Mouse (Mus musculus): ENCODE results near the gene Sdk2. TPM values are rescaled to one million over a fixed set of nuclear protein-coding genes. Genes with fewer than 3 reads are reported as not detected.

The Sdk2 gene
- polyA plus RNA-seq, 1 experiment from 2014 or later, result 4.3 TPM

DNA sequence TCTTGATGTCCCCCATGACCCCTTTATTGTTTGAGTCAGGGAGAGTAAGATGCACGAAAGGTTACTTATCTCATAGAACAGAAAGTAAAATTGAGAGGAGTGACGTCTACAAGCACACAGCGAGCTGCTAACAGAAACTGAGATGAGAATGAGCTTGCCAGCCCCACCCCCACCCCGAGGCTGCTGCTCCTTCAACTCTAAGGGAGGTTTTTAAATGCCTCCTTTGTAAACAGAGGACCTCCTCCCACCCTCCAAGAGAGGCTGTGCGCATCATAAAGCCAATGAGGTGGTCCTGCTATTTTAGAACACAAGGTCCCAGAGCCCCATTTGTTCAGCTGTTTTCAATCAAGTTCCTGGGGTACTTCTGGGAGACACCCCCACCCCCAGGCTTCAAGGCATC is 303.4 kb downstream of the Sdk2 start:
- Histone ChIP-seq H3K36me3 (ENCODE audit: control insufficient read depth, insufficient read depth, low read length) (no peaks in the 10 kb centered on the region), H3K4me2 (replicated peaks; ENCODE audit: low read depth, low read length) (0 out of 2 replicates have a peak overlapping the region, but pooled peaks have one; percentile 6)
- peak; percentile 53; the same call in 1 of the 2 replicates for ATAC-seq (ENCODE audit: insufficient number of reproducible peaks, insufficient read depth, low FRiP score, low read depth)

DNA sequence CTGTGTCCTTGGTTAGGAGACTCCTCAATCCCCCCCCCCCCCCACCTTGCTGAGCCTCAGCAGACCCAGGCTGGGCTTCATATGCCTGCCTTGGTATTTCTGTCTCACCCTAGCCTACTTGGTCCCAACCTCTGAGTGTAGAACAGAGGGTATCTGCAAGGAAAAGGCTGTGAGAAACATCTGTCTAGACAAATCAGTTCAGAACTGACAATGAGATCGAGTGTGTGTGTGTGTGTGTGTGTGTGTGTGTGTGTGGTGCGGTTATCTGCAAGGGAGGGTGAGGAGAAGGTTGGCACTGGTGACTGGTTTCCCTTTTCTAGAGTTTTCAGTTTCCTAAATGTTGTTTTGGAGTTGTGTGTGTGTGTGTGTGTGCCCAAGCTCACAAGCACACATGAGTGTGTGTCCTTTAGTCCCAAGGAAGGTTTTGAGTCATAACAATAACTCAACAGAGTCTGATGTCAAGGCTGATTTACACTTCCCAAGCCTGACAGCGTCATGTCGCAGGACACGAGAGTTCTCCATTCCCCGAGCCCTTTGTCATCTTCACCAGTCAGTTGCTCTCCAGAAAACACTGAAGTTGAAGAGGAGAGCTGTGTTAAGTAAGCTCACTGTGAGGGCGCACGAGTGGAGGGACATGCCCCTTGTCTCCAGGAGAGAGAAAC is 304.6 kb downstream of the Sdk2 start:
- no peak overlapping the region for H3K4me2 ChIP-seq (replicated peaks; ENCODE audit: low read depth, low read length)
- H3K27me3 ChIP-seq (ENCODE audit: control insufficient read depth, insufficient read depth, low read length), result no peaks in the 10 kb centered on the region
- no peaks in the 10 kb centered on the region for H3K36me3 ChIP-seq (ENCODE audit: control insufficient read depth, insufficient read depth, low read length)
- no peak overlapping the region for H3K4me3 ChIP-seq (ENCODE audit: low read depth, low read length)
- H3K9ac ChIP-seq (replicated peaks; ENCODE audit: low read depth, low read length), result no peak overlapping the region
- no peak for ATAC-seq (ENCODE audit: insufficient number of reproducible peaks, insufficient read depth, low FRiP score, low read depth)
- H3K27ac ChIP-seq (ENCODE audit: low read length), result no peak overlapping the region
- H3K9me3 ChIP-seq (ENCODE audit: control insufficient read depth, low read depth, low read length), result no peaks in the 10 kb centered on the region
- H3K4me1 ChIP-seq (ENCODE audit: control insufficient read depth, insufficient read depth, low read length), result peaks cover 17% of the 10 kb centered on the region
- WGBS, result 77% methylated on average over 8 of the region's 8 CpGs

More for the DNA sequence above, 303.4 kb downstream of the Sdk2 start:
- H3K4me1 ChIP-seq (ENCODE audit: control insufficient read depth, insufficient read depth, low read length), result peaks cover 24% of the 10 kb centered on the region
- WGBS, result 7% methylated on average over 5 of the region's 5 CpGs
- H3K27ac ChIP-seq (ENCODE audit: low read length), result no peak overlapping the region
- no peaks in the 10 kb centered on the region for H3K9me3 ChIP-seq (ENCODE audit: control insufficient read depth, low read depth, low read length)
- no peak overlapping the region for H3K4me3 ChIP-seq (ENCODE audit: low read depth, low read length)
- H3K9ac ChIP-seq (replicated peaks; ENCODE audit: low read depth, low read length), result no peak overlapping the region
- no peaks in the 10 kb centered on the region for H3K27me3 ChIP-seq (ENCODE audit: control insufficient read depth, insufficient read depth, low read length)

DNA sequence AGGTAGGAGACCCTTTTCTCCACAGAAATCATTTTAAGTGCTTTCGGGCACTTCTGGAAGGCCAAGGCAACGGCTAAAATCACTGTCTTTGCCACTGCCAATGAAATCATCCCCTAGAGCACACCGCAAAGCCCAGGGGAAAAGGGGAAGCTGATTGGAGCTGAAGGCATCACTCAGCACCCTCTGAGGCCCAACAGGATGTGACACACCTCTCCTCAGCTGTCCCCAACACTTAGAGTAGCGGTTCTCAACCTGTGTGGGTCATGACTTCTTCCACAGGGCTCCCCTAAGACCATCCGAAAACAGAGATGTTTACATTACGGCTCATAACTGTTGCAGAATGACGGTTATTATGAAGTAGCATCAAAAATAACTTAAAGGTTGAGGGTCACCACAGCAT is 305.2 kb downstream of the Sdk2 start:
- Histone ChIP-seq H3K9me3 (ENCODE audit: control insufficient read depth, low read depth, low read length) (no peaks in the 10 kb centered on the region), H3K4me2 (replicated peaks; ENCODE audit: low read depth, low read length) (no peak overlapping the region), H3K4me1 (ENCODE audit: control insufficient read depth, insufficient read depth, low read length) (peaks cover 12% of the 10 kb centered on the region), H3K27me3 (ENCODE audit: control insufficient read depth, insufficient read depth, low read length) (no peaks in the 10 kb centered on the region), H3K36me3 (ENCODE audit: control insufficient read depth, insufficient read depth, low read length) (no peaks in the 10 kb centered on the region), H3K9ac (replicated peaks; ENCODE audit: low read depth, low read length) (no peak overlapping the region), H3K27ac (ENCODE audit: low read length) (no peak overlapping the region), H3K4me3 (ENCODE audit: low read depth, low read length) (no peak overlapping the region)
- no peak for ATAC-seq (ENCODE audit: insufficient number of reproducible peaks, insufficient read depth, low FRiP score, low read depth)
- 82% methylated on average over 7 of the region's 7 CpGs for WGBS

DNA sequence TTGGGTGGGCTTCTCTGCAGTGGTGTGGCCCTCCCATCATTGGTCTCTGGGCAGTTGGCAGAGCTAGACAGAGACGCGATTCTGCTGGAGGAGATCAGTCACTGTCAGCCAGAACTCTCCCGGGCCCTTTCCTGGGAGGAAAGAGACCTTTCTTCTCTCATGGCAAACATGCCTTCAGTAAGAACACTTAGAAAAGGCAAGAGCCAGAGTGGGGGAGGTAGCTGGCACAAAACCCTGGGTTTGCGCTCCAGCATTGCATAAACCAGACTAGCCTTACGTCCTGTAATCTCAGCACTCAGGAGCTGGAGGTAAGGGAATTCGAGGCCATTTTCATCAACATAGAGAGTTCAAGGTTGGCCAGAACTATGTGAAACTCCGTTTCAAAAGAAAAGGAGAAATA is 306.4 kb downstream of the Sdk2 start:
- no peak overlapping the region for H3K9ac ChIP-seq (replicated peaks; ENCODE audit: low read depth, low read length)
- ATAC-seq (ENCODE audit: insufficient number of reproducible peaks, insufficient read depth, low FRiP score, low read depth), result no peak
- H3K4me2 ChIP-seq (replicated peaks; ENCODE audit: low read depth, low read length), result no peak overlapping the region
- no peaks in the 10 kb centered on the region for H3K27me3 ChIP-seq (ENCODE audit: control insufficient read depth, insufficient read depth, low read length)
- H3K9me3 ChIP-seq (ENCODE audit: control insufficient read depth, low read depth, low read length), result no peaks in the 10 kb centered on the region
- H3K4me1 ChIP-seq (ENCODE audit: control insufficient read depth, insufficient read depth, low read length), result peaks cover 6% of the 10 kb centered on the region; the same call in 1 of the 2 replicates
- WGBS, result 49% methylated on average over 7 of the region's 7 CpGs
- no peak overlapping the region for H3K27ac ChIP-seq (ENCODE audit: low read length)
- H3K4me3 ChIP-seq (ENCODE audit: low read depth, low read length), result no peak overlapping the region
- no peaks in the 10 kb centered on the region for H3K36me3 ChIP-seq (ENCODE audit: control insufficient read depth, insufficient read depth, low read length)

DNA sequence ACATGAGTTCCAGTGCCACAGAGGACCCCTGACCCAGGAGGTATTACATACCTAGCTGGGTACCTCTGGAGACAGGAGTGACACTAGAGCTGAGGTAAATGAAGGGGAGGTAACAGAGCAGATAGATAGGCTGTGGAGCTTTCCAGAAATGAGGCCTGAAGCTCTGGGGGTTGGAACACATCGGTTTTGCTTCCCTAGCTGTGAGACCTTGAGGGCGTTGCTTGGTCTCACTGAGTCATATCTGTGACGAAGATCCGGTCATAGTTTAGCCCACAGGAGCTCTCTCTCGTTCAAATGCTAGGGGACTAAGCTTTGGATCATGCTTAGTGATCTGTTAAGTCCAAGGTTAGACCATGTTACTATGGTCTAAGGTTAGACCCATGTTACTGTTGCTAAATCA is 308.0 kb downstream of the Sdk2 start:
- Histone ChIP-seq H3K4me1 (ENCODE audit: control insufficient read depth, insufficient read depth, low read length) (peaks cover 11% of the 10 kb centered on the region; the same call in 1 of the 2 replicates), H3K4me3 (ENCODE audit: low read depth, low read length) (no peak overlapping the region), H3K9me3 (ENCODE audit: control insufficient read depth, low read depth, low read length) (no peaks in the 10 kb centered on the region), H3K9ac (replicated peaks; ENCODE audit: low read depth, low read length) (no peak overlapping the region), H3K27ac (ENCODE audit: low read length) (no peak overlapping the region), H3K4me2 (replicated peaks; ENCODE audit: low read depth, low read length) (no peak overlapping the region), H3K27me3 (ENCODE audit: control insufficient read depth, insufficient read depth, low read length) (no peaks in the 10 kb centered on the region), H3K36me3 (ENCODE audit: control insufficient read depth, insufficient read depth, low read length) (no peaks in the 10 kb centered on the region)
- no peak for ATAC-seq (ENCODE audit: insufficient number of reproducible peaks, insufficient read depth, low FRiP score, low read depth)
- WGBS, result 91% methylated on average over 5 of the region's 5 CpGs

DNA sequence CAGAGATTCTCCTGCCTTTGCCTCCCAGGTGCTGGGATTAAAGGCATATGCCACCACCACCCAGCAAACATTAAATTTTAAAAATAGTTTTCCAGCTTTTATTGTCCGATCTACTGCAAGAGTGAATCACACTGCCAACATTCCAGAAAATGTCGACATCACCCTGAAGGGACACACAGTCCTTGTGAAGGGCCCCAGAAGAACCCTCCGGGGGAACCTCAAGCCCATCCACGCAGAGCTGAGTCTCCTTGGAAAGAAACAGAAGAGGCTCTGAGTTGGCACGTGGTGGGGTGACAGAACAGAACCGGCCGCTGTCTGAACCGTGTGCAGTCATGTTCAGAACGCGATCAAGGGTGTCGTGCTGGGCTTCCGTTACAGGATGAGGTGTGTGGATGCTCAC is 310.3 kb downstream of the Sdk2 start:
- no peak overlapping the region; the same call in 1 of the 2 replicates for H3K27ac ChIP-seq (ENCODE audit: low read length)
- H3K9ac ChIP-seq (replicated peaks; ENCODE audit: low read depth, low read length), result no peak overlapping the region
- H3K36me3 ChIP-seq (ENCODE audit: control insufficient read depth, insufficient read depth, low read length), result no peaks in the 10 kb centered on the region
- no peak for ATAC-seq (ENCODE audit: insufficient number of reproducible peaks, insufficient read depth, low FRiP score, low read depth)
- 88% methylated on average over 12 of the region's 12 CpGs for WGBS
- no peak overlapping the region for H3K4me2 ChIP-seq (replicated peaks; ENCODE audit: low read depth, low read length)
- H3K9me3 ChIP-seq (ENCODE audit: control insufficient read depth, low read depth, low read length), result no peaks in the 10 kb centered on the region
- no peaks in the 10 kb centered on the region for H3K27me3 ChIP-seq (ENCODE audit: control insufficient read depth, insufficient read depth, low read length)
- H3K4me1 ChIP-seq (ENCODE audit: control insufficient read depth, insufficient read depth, low read length), result peaks cover 11% of the 10 kb centered on the region; the same call in 1 of the 2 replicates
- no peak overlapping the region for H3K4me3 ChIP-seq (ENCODE audit: low read depth, low read length)

DNA sequence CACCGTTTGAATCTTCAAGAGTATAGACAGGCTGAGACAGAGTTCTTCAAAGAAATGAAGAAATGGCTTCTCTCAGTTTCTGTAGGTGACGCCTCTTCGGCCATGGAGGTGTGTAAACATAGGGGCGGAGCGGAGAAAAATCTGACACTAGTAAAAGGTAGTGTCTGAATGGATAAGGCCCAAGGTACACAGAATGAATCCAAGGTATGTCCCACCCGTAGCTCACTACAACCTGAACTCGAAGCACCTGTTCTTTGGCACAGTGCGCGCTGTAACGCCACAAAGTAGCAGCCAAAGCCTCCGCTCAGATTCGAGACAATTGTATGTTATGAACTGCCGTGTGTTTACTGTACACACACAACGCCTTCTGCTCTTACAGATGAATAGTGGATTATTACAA is 311.0 kb downstream of the Sdk2 start:
- 64% methylated on average over 14 of the region's 14 CpGs for WGBS
- Histone ChIP-seq H3K36me3 (ENCODE audit: control insufficient read depth, insufficient read depth, low read length) (no peaks in the 10 kb centered on the region), H3K4me2 (replicated peaks; ENCODE audit: low read depth, low read length) (no peak overlapping the region), H3K27me3 (ENCODE audit: control insufficient read depth, insufficient read depth, low read length) (no peaks in the 10 kb centered on the region), H3K9ac (replicated peaks; ENCODE audit: low read depth, low read length) (no peak overlapping the region), H3K4me3 (ENCODE audit: low read depth, low read length) (no peak overlapping the region), H3K9me3 (ENCODE audit: control insufficient read depth, low read depth, low read length) (no peaks in the 10 kb centered on the region), H3K4me1 (ENCODE audit: control insufficient read depth, insufficient read depth, low read length) (peaks cover 11% of the 10 kb centered on the region; the same call in 1 of the 2 replicates), H3K27ac (ENCODE audit: low read length) (peak overlapping the region; percentile 79)
- ATAC-seq (ENCODE audit: insufficient number of reproducible peaks, insufficient read depth, low FRiP score, low read depth), result no peak

DNA sequence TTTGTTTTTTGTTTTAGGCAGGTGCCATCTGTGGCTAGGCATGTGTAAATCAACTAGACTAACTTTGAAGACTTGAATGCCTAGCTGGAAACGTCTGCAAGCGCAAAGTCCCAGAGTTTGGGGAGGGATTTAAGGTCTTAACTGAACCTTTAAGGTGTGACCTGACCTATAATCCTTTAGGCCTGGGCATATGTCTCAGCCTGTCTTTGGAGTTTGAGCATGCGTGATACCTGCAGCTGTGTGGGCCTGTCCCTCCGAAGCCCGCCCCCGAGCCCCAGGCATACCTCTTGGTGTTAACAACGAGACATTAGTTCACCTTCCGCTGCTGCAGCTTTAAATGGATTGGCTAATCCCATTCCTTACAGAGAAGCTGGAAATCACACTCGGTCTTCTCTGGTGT is 312.0 kb downstream of the Sdk2 start:
- Histone ChIP-seq H3K9me3 (ENCODE audit: control insufficient read depth, low read depth, low read length) (no peaks in the 10 kb centered on the region), H3K36me3 (ENCODE audit: control insufficient read depth, insufficient read depth, low read length) (no peaks in the 10 kb centered on the region)

More for the DNA sequence above, 312.0 kb downstream of the Sdk2 start:
- Histone ChIP-seq H3K4me2 (replicated peaks; ENCODE audit: low read depth, low read length) (no peak overlapping the region), H3K4me3 (ENCODE audit: low read depth, low read length) (no peak overlapping the region), H3K4me1 (ENCODE audit: control insufficient read depth, insufficient read depth, low read length) (peaks cover 11% of the 10 kb centered on the region; the same call in 1 of the 2 replicates), H3K9ac (replicated peaks; ENCODE audit: low read depth, low read length) (no peak overlapping the region), H3K27ac (ENCODE audit: low read length) (peak overlapping the region; percentile 79), H3K27me3 (ENCODE audit: control insufficient read depth, insufficient read depth, low read length) (no peaks in the 10 kb centered on the region)
- 35% methylated on average over 9 of the region's 9 CpGs for WGBS
- ATAC-seq (ENCODE audit: insufficient number of reproducible peaks, insufficient read depth, low FRiP score, low read depth), result no peak
